Mouse (Mus musculus) myocyte (in vitro differentiated cells): ENCODE data around the gene Fasn. TPM values are rescaled to one million over a fixed set of nuclear protein-coding genes. Genes with fewer than 3 reads are reported as not detected.
"Not testable (repeated sequence)": the region's sequence is repeated elsewhere in the genome, so short reads cannot be mapped to it uniquely, and the experiment has no call there.

Source experiments
- H3K27me3 ChIP-seq: one replicate; pipeline ENCODE4 v1.6.1; 2011; ENCODE audit not compliant: control insufficient read depth, insufficient read depth, insufficient read length
- H3K36me3 ChIP-seq: one replicate; pipeline ENCODE4 v1.6.1; 2011; ENCODE audit not compliant: control insufficient read depth, insufficient read depth
- H3K4me2 ChIP-seq: one replicate; pipeline ENCODE4 v1.6.1; 2011; ENCODE audit warnings: low read depth, control low read depth
- H3K4me3 ChIP-seq: one replicate; pipeline ENCODE4 v1.5.1; 2011; ENCODE audit warnings: mild to moderate bottlenecking, control low read depth, moderate library complexity
- H3K79me2 ChIP-seq: one replicate; pipeline ENCODE4 v1.6.1; 2011; ENCODE audit not compliant: control insufficient read depth, insufficient read depth
- H3ac ChIP-seq: one replicate; pipeline ENCODE4 v1.6.1; 2011; ENCODE audit not compliant: control insufficient read depth, insufficient read length
- CEBPB ChIP-seq: IDR thresholded peaks from 2 replicates; pipeline ENCODE4 v1.6.1; 2011; ENCODE audit warnings: mild to moderate bottlenecking, moderate library complexity; ENCODE audit not compliant: poor library complexity, insufficient read depth, severe bottlenecking
- E2F4 ChIP-seq: IDR thresholded peaks from one replicate; pipeline ENCODE4 v1.6.1; 2011; ENCODE audit warnings: mild to moderate bottlenecking, control low read depth, moderate library complexity; ENCODE audit not compliant: insufficient read depth
- MAX ChIP-seq: IDR thresholded peaks from one replicate; pipeline ENCODE4 v1.6.1; 2011; ENCODE audit warnings: low read depth, mild to moderate bottlenecking, control low read depth
- MYOD1 ChIP-seq, 3 experiments: IDR thresholded peaks; one replicate each; pipeline ENCODE4 v1.6.1; 2011; ENCODE audit warnings: control low read depth in 2 of 3, low read depth in 2 of 3, mild to moderate bottlenecking in 2 of 3, moderate library complexity in 1 of 3; ENCODE audit not compliant: insufficient read length in 2 of 3, control insufficient read depth in 1 of 3
- MYOG ChIP-seq, 3 experiments: IDR thresholded peaks; one replicate each; pipeline ENCODE4 v1.6.1; 2011; ENCODE audit warnings: control low read depth in 2 of 3, low read depth in 2 of 3, mild to moderate bottlenecking in 2 of 3; ENCODE audit not compliant: insufficient read length in 2 of 3, control insufficient read depth in 1 of 3, insufficient read depth in 1 of 3
- POLR2A ChIP-seq: IDR thresholded peaks from one replicate; pipeline ENCODE4 v1.6.1; 2011; ENCODE audit warnings: low read depth, mild to moderate bottlenecking, control low read depth, moderate library complexity; ENCODE audit not compliant: insufficient read length
- POLR2AphosphoS2 ChIP-seq: IDR thresholded peaks from one replicate; pipeline ENCODE4 v1.6.1; 2011; ENCODE audit warnings: low read depth, control low read depth; ENCODE audit not compliant: insufficient read length
- REST ChIP-seq: IDR thresholded peaks from one replicate; pipeline ENCODE4 v1.6.1; 2011; ENCODE audit warnings: mild to moderate bottlenecking, control low read depth, moderate library complexity; ENCODE audit not compliant: insufficient read depth, insufficient read length
- SRF ChIP-seq: IDR thresholded peaks from one replicate; pipeline ENCODE4 v1.6.1; 2011; ENCODE audit warnings: low read depth; ENCODE audit not compliant: control insufficient read depth, insufficient read length
- TCF12 ChIP-seq: IDR thresholded peaks from one replicate; pipeline ENCODE4 v1.6.1; 2011; ENCODE audit warnings: mild to moderate bottlenecking, control low read depth; ENCODE audit not compliant: poor library complexity, insufficient read depth, severe bottlenecking
- TCF3 ChIP-seq: IDR thresholded peaks from one replicate; pipeline ENCODE4 v1.6.1; 2011; ENCODE audit warnings: low read depth, control low read depth; ENCODE audit not compliant: insufficient read length
- USF1 ChIP-seq: IDR thresholded peaks from one replicate; pipeline ENCODE4 v1.6.1; 2011; ENCODE audit warnings: low read depth, mild to moderate bottlenecking, control low read depth, moderate library complexity
- polyA plus RNA-seq: library from polyadenylated mRNA; unstranded; fragments of >200 nt; fragmentation: generic; extraction: Trizol; gene quantifications from one replicate; pipeline ENCODE4 v1.2.1, GENCODE M21; 2012; ENCODE audit warnings: missing spikeins

The Fasn gene
- polyA plus RNA-seq, 1 experiment = 226 TPM

- Histone ChIP-seq H3K27me3 (no peaks in the 10 kb centered on the region), H3K79me2 (no peaks in the 10 kb centered on the region), H3K4me2 (no peak overlapping the region), H3K4me3 (no peak overlapping the region), H3K36me3 (no peaks in the 10 kb centered on the region), H3ac (no peak overlapping the region)
- TF ChIP-seq CEBPB (no peak), TCF3 (no peak), MYOD1 (IDR thresholded peaks at IDR 0.05; ENCODE audit: control insufficient read depth in 1 of 3, insufficient read length in 2 of 3, low read depth in 2 of 3) (no peak), USF1 (no peak), MYOG (IDR thresholded peaks at IDR 0.05; ENCODE audit: control insufficient read depth in 1 of 3, insufficient read depth in 1 of 3, insufficient read length in 2 of 3, low read depth in 2 of 3) (no peak), E2F4 (no peak), POLR2AphosphoS2 (no peak)
Measured at GRCm38 (mm10) chr11:120833555-120834280, 9.4 kb upstream of the Fasn start.

- H3K27me3 ChIP-seq, H3K79me2 ChIP-seq, H3K36me3 ChIP-seq, H3ac ChIP-seq, H3K4me2 ChIP-seq, H3K4me3 ChIP-seq: not testable (repeated sequence)
Measured at GRCm38 (mm10) chr11:120832962-120833361, 8.6 kb upstream of the Fasn start.

GRCm38 (mm10) chr11:120831659-120832440, 7.5 kb upstream of the Fasn start:
- Histone ChIP-seq H3K4me2 (no peak overlapping the region), H3K27me3 (no peaks in the 10 kb centered on the region), H3K36me3 (no peaks in the 10 kb centered on the region), H3K79me2 (no peaks in the 10 kb centered on the region), H3ac (no peak overlapping the region), H3K4me3 (no peak overlapping the region)
- no peak for TF ChIP-seq MYOD1 (IDR thresholded peaks at IDR 0.05; ENCODE audit: control insufficient read depth in 1 of 3, insufficient read length in 2 of 3, low read depth in 2 of 3)
- TF ChIP-seq SRF = no peak
- TF ChIP-seq TCF12 = no peak
- no peak for TF ChIP-seq USF1
- TF ChIP-seq MYOG (IDR thresholded peaks at IDR 0.05; ENCODE audit: control insufficient read depth in 1 of 3, insufficient read depth in 1 of 3, insufficient read length in 2 of 3, low read depth in 2 of 3) = no peak
- TF ChIP-seq POLR2A = no peak
- TF ChIP-seq POLR2AphosphoS2 = no peak
- TF ChIP-seq TCF3 = no peak

- Histone ChIP-seq H3K27me3 (no peaks in the 10 kb centered on the region), H3K4me2 (no peak overlapping the region), H3K79me2 (no peaks in the 10 kb centered on the region), H3K4me3 (no peak overlapping the region), H3ac (no peak overlapping the region), H3K36me3 (no peaks in the 10 kb centered on the region)
- TF ChIP-seq POLR2A = no peak
- TF ChIP-seq MYOG (IDR thresholded peaks at IDR 0.05; ENCODE audit: control insufficient read depth in 1 of 3, insufficient read depth in 1 of 3, insufficient read length in 2 of 3, low read depth in 2 of 3) = no peak
- TF ChIP-seq MAX = no peak
- no peak for TF ChIP-seq REST
- no peak for TF ChIP-seq E2F4
- TF ChIP-seq TCF3 = no peak
- TF ChIP-seq POLR2AphosphoS2 = no peak
- TF ChIP-seq TCF12 = no peak
- no peak for TF ChIP-seq SRF
- no peak for TF ChIP-seq CEBPB
- no peak for TF ChIP-seq MYOD1 (IDR thresholded peaks at IDR 0.05; ENCODE audit: control insufficient read depth in 1 of 3, insufficient read length in 2 of 3, low read depth in 2 of 3)
- TF ChIP-seq USF1 = no peak
Measured at GRCm38 (mm10) chr11:120830686-120831085, 6.3 kb upstream of the Fasn start.

- TF ChIP-seq SRF (no peak), MYOG (IDR thresholded peaks at IDR 0.05; ENCODE audit: control insufficient read depth in 1 of 3, insufficient read depth in 1 of 3, insufficient read length in 2 of 3, low read depth in 2 of 3) (no peak), POLR2A (no peak), TCF12 (no peak), TCF3 (no peak), CEBPB (no peak), E2F4 (no peak), MYOD1 (IDR thresholded peaks at IDR 0.05; ENCODE audit: control insufficient read depth in 1 of 3, insufficient read length in 2 of 3, low read depth in 2 of 3) (no peak), REST (no peak), USF1 (no peak), MAX (no peak), POLR2AphosphoS2 (no peak)
- no peak overlapping the region for H3K4me3 ChIP-seq
- H3K36me3 ChIP-seq = no peaks in the 10 kb centered on the region
- no peak overlapping the region for H3K4me2 ChIP-seq
- H3ac ChIP-seq = no peak overlapping the region
- no peaks in the 10 kb centered on the region for H3K27me3 ChIP-seq
- H3K79me2 ChIP-seq = no peaks in the 10 kb centered on the region
Measured at GRCm38 (mm10) chr11:120829757-120830532, 5.6 kb upstream of the Fasn start.
